Mouse (Mus musculus) splenic B cell, adult 2 months (primary cell): ENCODE data around the gene Fam90a1a.
"Not testable (repeated sequence)": the region's sequence is repeated elsewhere in the genome, so short reads cannot be mapped to it uniquely, and the experiment has no call there.

Experiments
- DNase-seq: peaks from one replicate; pipeline ENCODE4 v3.0.0-alpha.2; 2011; ENCODE audit warnings: low read depth, low spot score
- H3K27me3 ChIP-seq: 2 replicates; pipeline ENCODE4 v1.6.1; 2012; ENCODE audit warnings: mild to moderate bottlenecking, low read length, moderate library complexity, mixed read lengths; ENCODE audit not compliant: control insufficient read depth, poor library complexity, insufficient read depth, severe bottlenecking
- H3K36me3 ChIP-seq: 2 replicates; pipeline ENCODE4 v1.6.1; 2012; ENCODE audit warnings: mild to moderate bottlenecking, low read length, moderate library complexity, mixed read lengths; ENCODE audit not compliant: control insufficient read depth, poor library complexity, insufficient read depth, severe bottlenecking

The Fam90a1a gene

GRCm38 (mm10) chr8:21958414-21958813 is at the start of gene Fam90a1a:
Gene Fam90a1a (plus strand): TSS chr8:21958714.
- H3K36me3 ChIP-seq: no peaks in the 10 kb centered on the region
- DNase-seq: no peak
- H3K27me3 ChIP-seq: no peaks in the 10 kb centered on the region

- H3K27me3 ChIP-seq: no peaks in the 10 kb centered on the region
Measured at GRCm38 (mm10) chr8:21911931-21912330, 46.6 kb upstream of the Fam90a1a start.

GRCm38 (mm10) chr8:21912554-21912953 is 46.0 kb upstream of the Fam90a1a start:
- no peak for DNase-seq
- Histone ChIP-seq H3K27me3 (no peaks in the 10 kb centered on the region), H3K36me3 (no peaks in the 10 kb centered on the region)

More at GRCm38 (mm10) chr8:21911931-21912330, 46.6 kb upstream of the Fam90a1a start:
- no peak for DNase-seq
- H3K36me3 ChIP-seq: no peaks in the 10 kb centered on the region

- Histone ChIP-seq H3K36me3 (no peaks in the 10 kb centered on the region), H3K27me3 (no peaks in the 10 kb centered on the region)
- no peak for DNase-seq
Measured at GRCm38 (mm10) chr8:21915625-21916024, 42.9 kb upstream of the Fam90a1a start.

- DNase-seq, H3K36me3 ChIP-seq, H3K27me3 ChIP-seq: not testable (repeated sequence)
Measured at GRCm38 (mm10) chr8:21930754-21931153, 27.8 kb upstream of the Fam90a1a start.

GRCm38 (mm10) chr8:21932610-21933009 is 25.9 kb upstream of the Fam90a1a start, which contains the start of gene Defb15:
Gene Defb15 (minus strand): TSS chr8:21932710.
- H3K27me3 ChIP-seq: no peaks in the 10 kb centered on the region
- no peak for DNase-seq
- H3K36me3 ChIP-seq: no peaks in the 10 kb centered on the region

- not testable (repeated sequence) for H3K27me3 ChIP-seq, DNase-seq, H3K36me3 ChIP-seq
Measured at GRCm38 (mm10) chr8:21938052-21938451, 20.5 kb upstream of the Fam90a1a start, which contains the start of gene Defb35. Gene Defb35 (plus strand): TSS chr8:21938352.

GRCm38 (mm10) chr8:21946462-21946861 is 12.1 kb upstream of the Fam90a1a start, which contains the start of gene Defb13:
Gene Defb13 (plus strand): TSS chr8:21946762.
- H3K27me3 ChIP-seq: no peaks in the 10 kb centered on the region
- H3K36me3 ChIP-seq: no peaks in the 10 kb centered on the region
- DNase-seq: no peak

- no peaks in the 10 kb centered on the region for H3K36me3 ChIP-seq
- H3K27me3 ChIP-seq: no peaks in the 10 kb centered on the region
- no peak for DNase-seq
Measured at GRCm38 (mm10) chr8:21947311-21948017, 11.1 kb upstream of the Fam90a1a start.

- Histone ChIP-seq H3K36me3 (no peaks in the 10 kb centered on the region), H3K27me3 (no peaks in the 10 kb centered on the region)
- peak; percentile 18 for DNase-seq
Measured at GRCm38 (mm10) chr8:21955321-21955720, 3.2 kb upstream of the Fam90a1a start.

GRCm38 (mm10) chr8:21956336-21956735 is 2.2 kb upstream of the Fam90a1a start:
- no peak for DNase-seq
- no peaks in the 10 kb centered on the region for H3K27me3 ChIP-seq
- H3K36me3 ChIP-seq: no peaks in the 10 kb centered on the region

- no peaks in the 10 kb centered on the region for H3K36me3 ChIP-seq
- DNase-seq: no peak
- H3K27me3 ChIP-seq: no peaks in the 10 kb centered on the region
Measured at GRCm38 (mm10) chr8:21966646-21967045, 8.1 kb downstream of the Fam90a1a start.

- Histone ChIP-seq H3K27me3 (no peaks in the 10 kb centered on the region), H3K36me3 (no peaks in the 10 kb centered on the region)
- no peak for DNase-seq
Measured at GRCm38 (mm10) chr8:21969475-21969874, 11.0 kb downstream of the Fam90a1a start, which contains the start of gene Ccdc70. Gene Ccdc70 (plus strand): TSS chr8:21969775.

GRCm38 (mm10) chr8:21978193-21978592 is 19.7 kb downstream of the Fam90a1a start:
- H3K36me3 ChIP-seq: no peaks in the 10 kb centered on the region
- H3K27me3 ChIP-seq: no peaks in the 10 kb centered on the region
- DNase-seq: no peak

GRCm38 (mm10) chr8:21981664-21982337 is 23.3 kb downstream of the Fam90a1a start:
- H3K27me3 ChIP-seq: no peaks in the 10 kb centered on the region
- no peak for DNase-seq
- H3K36me3 ChIP-seq: no peaks in the 10 kb centered on the region
